Mouse (Mus musculus) fibroblast of lung, adult 2 months (primary cell): ENCODE data around the gene Lrig1.

Experiments
- DNase-seq: peaks from one replicate; pipeline ENCODE4 v3.0.0-alpha.2; 2011; ENCODE audit warnings: low read depth

Gene Lrig1

GRCm38 (mm10) chr6:94698509-94699172 lies 1.3 kb downstream of the Lrig1 start:
- DNase-seq: no peak

- DNase-seq: no peak
Observed at GRCm38 (mm10) chr6:94697423-94697822, 2.5 kb downstream of the Lrig1 start.

GRCm38 (mm10) chr6:94696182-94697080 lies 3.5 kb downstream of the Lrig1 start:
- no peak for DNase-seq

- no peak for DNase-seq
Observed at GRCm38 (mm10) chr6:94695121-94695930, 4.6 kb downstream of the Lrig1 start.

DNA sequence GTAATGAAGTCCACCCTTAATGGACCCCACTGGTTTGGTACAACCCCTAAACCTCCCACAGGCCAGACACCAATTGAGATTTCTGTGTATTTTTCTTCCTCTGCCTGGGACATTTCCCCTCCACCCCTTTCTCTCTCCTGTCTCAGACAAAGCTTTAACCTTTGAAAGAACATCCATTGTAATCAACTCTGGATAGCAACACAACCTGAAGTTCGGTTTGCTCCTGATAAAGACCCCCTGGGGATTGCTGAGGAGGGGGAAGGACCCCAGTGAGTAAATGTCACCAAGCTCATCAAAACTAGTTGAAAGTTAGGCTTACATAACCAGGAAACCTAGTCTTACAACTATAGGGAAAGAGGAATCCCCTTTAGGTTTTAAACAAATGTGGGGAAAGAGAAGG lies 5.5 kb downstream of the Lrig1 start:
- no peak for DNase-seq

GRCm38 (mm10) chr6:94693091-94693490 lies 6.9 kb downstream of the Lrig1 start:
- no peak for DNase-seq

DNA sequence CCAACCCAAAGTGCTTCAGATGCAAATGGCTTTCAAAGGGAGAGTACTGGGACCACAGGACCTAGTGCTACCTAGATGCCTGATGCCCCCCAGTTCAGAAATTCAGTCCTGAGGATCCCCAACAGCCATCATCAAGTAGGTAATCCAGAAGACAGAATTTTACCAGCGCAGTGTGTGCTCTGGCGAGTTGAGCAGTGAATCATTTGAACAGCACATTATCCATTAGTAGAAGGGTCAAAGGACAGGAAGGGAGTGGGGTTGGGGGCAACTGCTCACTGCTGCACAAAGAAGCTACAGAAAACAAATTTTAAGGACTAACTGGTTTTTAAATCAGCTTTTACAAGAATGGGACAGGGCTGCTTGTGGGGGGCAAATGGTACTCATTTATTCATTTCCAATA lies 8.0 kb downstream of the Lrig1 start:
- no peak for DNase-seq

GRCm38 (mm10) chr6:94690247-94690646 lies 9.7 kb downstream of the Lrig1 start:
- no peak for DNase-seq

- no peak for DNase-seq
Observed at GRCm38 (mm10) chr6:94688722-94689121, 11.2 kb downstream of the Lrig1 start.

GRCm38 (mm10) chr6:94686048-94686447 lies 13.9 kb downstream of the Lrig1 start:
- no peak for DNase-seq

DNA sequence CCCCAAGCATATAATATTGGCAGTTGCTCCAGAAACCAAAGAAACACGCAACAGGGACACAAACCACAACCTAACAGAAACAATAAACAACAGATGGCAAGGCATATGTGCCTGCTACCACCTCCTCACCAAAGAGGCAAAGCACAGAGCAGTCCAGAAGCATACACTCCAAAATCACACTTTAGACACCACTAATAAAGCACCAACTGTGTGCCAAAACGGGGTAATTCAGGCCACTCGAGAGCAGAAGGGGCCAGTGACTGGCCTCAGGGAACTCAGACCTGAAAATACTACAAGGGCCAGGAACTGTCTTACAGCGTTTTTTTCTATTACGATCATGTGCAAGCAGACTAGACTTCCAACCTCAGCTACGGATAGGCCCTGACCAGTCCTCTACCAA lies 14.3 kb downstream of the Lrig1 start:
- DNase-seq: no peak

DNA sequence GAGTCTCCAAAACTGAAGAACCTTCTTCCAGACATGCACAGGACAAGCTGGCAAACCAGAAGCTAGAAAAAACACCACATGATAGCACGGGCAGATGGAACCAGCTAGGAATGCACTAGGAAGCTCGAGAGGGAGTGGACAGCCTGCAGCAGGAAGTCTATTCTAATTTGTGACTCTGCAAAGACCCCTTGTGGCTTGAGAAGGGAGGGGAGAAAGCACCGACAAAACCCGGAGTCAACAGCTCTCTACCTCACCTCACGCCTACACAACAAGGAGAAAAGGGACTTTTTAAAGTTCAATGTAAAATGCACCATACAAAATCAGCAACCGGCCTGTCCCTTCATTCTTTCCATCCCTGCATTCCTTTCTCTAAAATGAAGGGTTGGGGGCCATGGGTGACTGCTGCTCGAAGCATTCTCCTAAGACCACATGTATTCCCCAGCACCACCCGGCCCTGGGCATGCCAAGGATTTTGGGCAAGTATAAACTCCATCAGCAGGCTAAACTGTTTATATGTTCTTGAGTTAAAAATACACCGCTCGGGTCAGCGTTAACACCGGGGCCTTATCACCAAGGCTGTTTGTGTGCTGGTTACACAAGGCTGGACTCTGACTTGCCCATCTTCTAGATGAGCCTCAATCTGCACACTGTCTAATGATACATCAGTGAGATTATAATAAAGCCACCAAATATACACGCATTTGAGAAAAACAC lies 15.0 kb downstream of the Lrig1 start:
- DNase-seq: no peak

GRCm38 (mm10) chr6:94683701-94684100 lies 16.3 kb downstream of the Lrig1 start:
- DNase-seq: peak; percentile 96

- DNase-seq: no peak
Observed at GRCm38 (mm10) chr6:94682270-94682618, 17.7 kb downstream of the Lrig1 start.

DNA sequence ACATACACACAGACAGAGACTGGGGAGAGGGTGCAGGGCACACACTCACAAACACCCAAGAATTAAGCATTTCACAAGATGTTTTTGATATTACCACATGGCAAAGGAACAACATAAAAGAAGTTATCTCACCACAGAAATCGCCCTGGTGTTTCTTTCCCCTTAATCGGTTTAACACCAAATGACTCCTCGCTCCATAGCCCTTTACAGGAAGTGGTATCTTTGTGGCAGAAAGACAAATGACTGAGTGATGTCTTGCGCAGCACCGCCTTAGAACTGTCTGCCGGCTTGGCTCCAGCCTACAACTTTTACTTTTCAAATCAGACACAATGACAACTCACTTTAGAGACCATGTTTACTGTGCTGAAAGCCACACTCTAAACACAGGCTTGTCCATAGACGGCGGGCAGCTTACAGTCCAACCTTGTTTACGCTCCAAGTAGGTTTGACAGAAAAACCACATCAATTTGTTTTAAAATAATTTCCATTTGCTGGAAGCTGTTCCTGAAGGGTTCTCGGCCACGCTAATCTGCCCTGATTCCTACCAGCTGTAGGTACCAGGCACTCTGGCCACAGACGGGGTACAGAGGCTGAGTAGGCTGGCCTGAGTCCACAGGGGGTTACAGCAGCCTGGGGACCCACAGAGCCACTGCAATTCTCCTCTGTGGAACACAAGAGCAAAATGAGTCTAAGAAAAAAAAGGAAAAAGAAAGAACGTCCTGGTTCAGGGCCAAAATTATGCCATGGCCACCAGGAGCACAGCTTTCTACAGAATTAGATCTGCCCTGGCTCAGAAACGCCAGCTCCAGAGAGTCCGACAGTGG lies 18.3 kb downstream of the Lrig1 start:
- peak; percentile 78 for DNase-seq

DNA sequence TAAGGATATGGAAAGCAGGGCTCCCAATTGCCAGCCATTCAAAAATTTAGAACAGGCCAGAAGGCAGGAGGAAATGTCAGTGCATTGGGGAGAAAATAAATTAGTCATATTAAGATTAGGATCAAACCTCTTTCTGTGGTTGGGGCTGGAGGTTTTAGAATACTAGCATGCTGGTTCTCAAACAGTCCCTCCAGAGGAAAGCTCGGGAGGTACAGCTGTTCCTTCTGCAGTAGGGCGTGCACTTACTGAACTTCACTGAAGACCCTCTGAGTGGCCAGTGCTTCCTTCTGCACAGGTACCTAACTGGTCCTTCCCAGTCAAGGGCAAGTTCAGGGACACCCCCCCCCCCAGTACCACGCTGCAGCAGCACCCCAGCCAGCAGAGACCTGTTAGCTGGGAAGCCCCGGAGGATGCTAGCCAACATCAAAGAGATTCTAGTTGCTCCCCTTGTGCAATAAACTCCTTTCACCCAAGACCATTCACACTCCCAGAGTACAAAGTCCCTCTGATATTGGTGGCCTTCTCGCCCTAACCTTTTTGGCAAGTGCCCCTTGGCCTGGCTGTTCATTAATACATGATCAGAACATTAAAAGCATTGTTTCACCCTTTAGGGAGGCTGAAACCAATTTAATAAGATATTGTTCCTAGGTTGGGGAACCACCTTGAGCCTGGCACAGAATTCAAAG lies 19.1 kb downstream of the Lrig1 start:
- no peak for DNase-seq

GRCm38 (mm10) chr6:94679249-94679648 lies 20.7 kb downstream of the Lrig1 start:
- DNase-seq: no peak

- no peak for DNase-seq
Observed at GRCm38 (mm10) chr6:94678377-94679164, 21.4 kb downstream of the Lrig1 start.

DNA sequence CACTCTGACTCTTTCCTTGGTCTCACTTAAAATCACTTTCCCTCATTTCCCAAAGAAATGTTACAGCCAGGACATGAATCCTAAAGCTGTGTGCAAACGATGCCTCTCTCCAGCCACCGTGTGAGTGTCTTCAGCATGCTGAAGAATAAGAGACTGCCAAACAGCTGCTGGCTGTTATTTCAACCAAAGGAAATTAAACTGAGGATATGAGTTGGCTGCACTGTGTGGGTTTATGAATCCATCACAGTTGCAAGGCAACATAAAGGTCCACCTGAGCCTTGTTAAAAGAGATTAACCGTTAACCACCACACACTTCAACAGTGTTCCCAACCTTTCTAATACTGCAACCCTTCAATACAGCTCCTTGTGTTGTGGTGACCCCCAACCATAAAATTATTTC lies 22.5 kb downstream of the Lrig1 start:
- DNase-seq: no peak

- no peak for DNase-seq
Observed at GRCm38 (mm10) chr6:94676840-94677239, 23.1 kb downstream of the Lrig1 start.
